Mouse (Mus musculus): ENCODE measurements around the gene Slc38a4. TPM values are rescaled to one million over a fixed set of nuclear protein-coding genes. Genes with fewer than 3 reads are reported as not detected.

Gene Slc38a4
- polyA plus RNA-seq (2016; fragmentation: Nextera tagmentation; extraction: Ambion mirVana): 28.6 and 37.9 TPM in 2 replicates

- Histone ChIP-seq H3K36me3 (no peaks in the 10 kb centered on the region), H3K27ac (peak within 1 kb of the TSS; percentile 25), H3K4me1 (replicated peaks) (no peaks in the 10 kb centered on the region; the same call in none of the 2 replicates), H3K9me3 (peaks cover 23% of the 10 kb centered on the region), H3K27me3 (ENCODE audit: insufficient read depth, poor library complexity, severe bottlenecking) (no peaks in the 10 kb centered on the region), H3K4me3 (peak within 1 kb of the TSS; percentile 53)
- DNase-seq (ENCODE audit: low spot score): peak; percentile 51
- 61% methylated on average over 9 of the region's 9 CpGs for WGBS
These were observed at the start of gene Slc38a4 for GRCm38 (mm10) chr15:97055794-97056193. Gene Slc38a4, minus strand, starts transcription at chr15:97055956.

- no peak overlapping the region for H3K4me3 ChIP-seq
- H3K27ac ChIP-seq: no peak overlapping the region
- no peaks in the 10 kb centered on the region for H3K9me3 ChIP-seq
- H3K27me3 ChIP-seq (ENCODE audit: insufficient read depth, poor library complexity, severe bottlenecking): no peaks in the 10 kb centered on the region
- no peak for DNase-seq (ENCODE audit: low spot score)
- WGBS: 80% methylated on average over 3 of the region's 3 CpGs
- H3K36me3 ChIP-seq: no peaks in the 10 kb centered on the region
- H3K4me1 ChIP-seq (replicated peaks): peaks cover 12% of the 10 kb centered on the region; the same call in 1 of the 2 replicates
These were observed 49.2 kb upstream of the Slc38a4 start for GRCm38 (mm10) chr15:97104889-97105391.

GRCm38 (mm10) chr15:97104048-97104447 is 48.3 kb upstream of the Slc38a4 start:
- Histone ChIP-seq H3K4me1 (replicated peaks) (peaks cover 12% of the 10 kb centered on the region; the same call in 1 of the 2 replicates), H3K9me3 (no peaks in the 10 kb centered on the region), H3K4me3 (no peak overlapping the region), H3K36me3 (no peaks in the 10 kb centered on the region), H3K27ac (no peak overlapping the region), H3K27me3 (ENCODE audit: insufficient read depth, poor library complexity, severe bottlenecking) (no peaks in the 10 kb centered on the region)
- DNase-seq (ENCODE audit: low spot score): no peak
- 94% methylated on average over 3 of the region's 3 CpGs for WGBS

- DNase-seq (ENCODE audit: low spot score): no peak
- no peak overlapping the region for H3K4me3 ChIP-seq
- WGBS: 80% methylated on average over 10 of the region's 10 CpGs
- H3K36me3 ChIP-seq: no peaks in the 10 kb centered on the region
- H3K9me3 ChIP-seq: no peaks in the 10 kb centered on the region
- H3K27me3 ChIP-seq (ENCODE audit: insufficient read depth, poor library complexity, severe bottlenecking): no peaks in the 10 kb centered on the region
- H3K4me1 ChIP-seq (replicated peaks): peaks cover 8% of the 10 kb centered on the region; the same call in 1 of the 2 replicates
- H3K27ac ChIP-seq: no peak overlapping the region
These were observed 47.1 kb upstream of the Slc38a4 start for GRCm38 (mm10) chr15:97102811-97103210.

- H3K9me3 ChIP-seq: no peaks in the 10 kb centered on the region
- H3K27ac ChIP-seq: no peak overlapping the region
- 95% methylated on average over 5 of the region's 5 CpGs for WGBS
- H3K36me3 ChIP-seq: no peaks in the 10 kb centered on the region
- no peak for DNase-seq (ENCODE audit: low spot score)
- no peak overlapping the region for H3K4me3 ChIP-seq
- no peaks in the 10 kb centered on the region for H3K27me3 ChIP-seq (ENCODE audit: insufficient read depth, poor library complexity, severe bottlenecking)
- H3K4me1 ChIP-seq (replicated peaks): peaks cover 6% of the 10 kb centered on the region; the same call in 1 of the 2 replicates
These were observed 46.4 kb upstream of the Slc38a4 start for GRCm38 (mm10) chr15:97102181-97102580.

GRCm38 (mm10) chr15:97099101-97099500 is 43.3 kb upstream of the Slc38a4 start:
- Histone ChIP-seq H3K27me3 (ENCODE audit: insufficient read depth, poor library complexity, severe bottlenecking) (no peaks in the 10 kb centered on the region), H3K4me1 (replicated peaks) (peaks cover 6% of the 10 kb centered on the region; the same call in 1 of the 2 replicates), H3K36me3 (no peaks in the 10 kb centered on the region), H3K9me3 (no peaks in the 10 kb centered on the region), H3K27ac (no peak overlapping the region), H3K4me3 (no peak overlapping the region)
- 96% methylated on average over 10 of the region's 10 CpGs for WGBS
- DNase-seq (ENCODE audit: low spot score): no peak

- Histone ChIP-seq H3K9me3 (no peaks in the 10 kb centered on the region), H3K27ac (no peak overlapping the region), H3K27me3 (ENCODE audit: insufficient read depth, poor library complexity, severe bottlenecking) (no peaks in the 10 kb centered on the region), H3K4me1 (replicated peaks) (peaks cover 6% of the 10 kb centered on the region; the same call in 1 of the 2 replicates), H3K4me3 (no peak overlapping the region), H3K36me3 (no peaks in the 10 kb centered on the region)
- 87% methylated on average over 4 of the region's 4 CpGs for WGBS
- DNase-seq (ENCODE audit: low spot score): no peak
These were observed 41.8 kb upstream of the Slc38a4 start for GRCm38 (mm10) chr15:97097548-97097947.

- H3K9me3 ChIP-seq: no peaks in the 10 kb centered on the region
- peaks cover 21% of the 10 kb centered on the region for H3K4me1 ChIP-seq (replicated peaks)
- 5% methylated on average over 6 of the region's 6 CpGs for WGBS
- H3K4me3 ChIP-seq: peak overlapping the region; percentile 11; the same call in 1 of the 2 replicates
- DNase-seq (ENCODE audit: low spot score): peak; percentile 74
- no peaks in the 10 kb centered on the region for H3K27me3 ChIP-seq (ENCODE audit: insufficient read depth, poor library complexity, severe bottlenecking)
- H3K36me3 ChIP-seq: no peaks in the 10 kb centered on the region
- H3K27ac ChIP-seq: peak overlapping the region; percentile 63
These were observed 33.8 kb upstream of the Slc38a4 start for GRCm38 (mm10) chr15:97089526-97089925.

- peak; percentile 49 for DNase-seq (ENCODE audit: low spot score)
- Histone ChIP-seq H3K4me1 (replicated peaks) (peaks cover 21% of the 10 kb centered on the region), H3K27ac (peak overlapping the region; percentile 35; the same call in 1 of the 2 replicates), H3K4me3 (no peak overlapping the region), H3K9me3 (no peaks in the 10 kb centered on the region), H3K36me3 (no peaks in the 10 kb centered on the region), H3K27me3 (ENCODE audit: insufficient read depth, poor library complexity, severe bottlenecking) (no peaks in the 10 kb centered on the region)
- 57% methylated on average over 5 of the region's 5 CpGs for WGBS
These were observed 30.1 kb upstream of the Slc38a4 start for GRCm38 (mm10) chr15:97085833-97086232.

- H3K27ac ChIP-seq: no peak overlapping the region
- no peaks in the 10 kb centered on the region for H3K27me3 ChIP-seq (ENCODE audit: insufficient read depth, poor library complexity, severe bottlenecking)
- WGBS: 80% methylated on average over 6 of the region's 6 CpGs
These were observed 21.9 kb upstream of the Slc38a4 start for GRCm38 (mm10) chr15:97077665-97078064.

GRCm38 (mm10) chr15:97076092-97076491 is 20.3 kb upstream of the Slc38a4 start:
- H3K27ac ChIP-seq: no peak overlapping the region

More at GRCm38 (mm10) chr15:97077665-97078064, 21.9 kb upstream of the Slc38a4 start:
- Histone ChIP-seq H3K4me3 (no peak overlapping the region), H3K36me3 (no peaks in the 10 kb centered on the region), H3K4me1 (replicated peaks) (peaks cover 23% of the 10 kb centered on the region), H3K9me3 (no peaks in the 10 kb centered on the region)
- no peak for DNase-seq (ENCODE audit: low spot score)

GRCm38 (mm10) chr15:97075240-97075639 is 19.5 kb upstream of the Slc38a4 start:
- peaks cover 25% of the 10 kb centered on the region for H3K4me1 ChIP-seq (replicated peaks)
- H3K36me3 ChIP-seq: no peaks in the 10 kb centered on the region
- no peak for DNase-seq (ENCODE audit: low spot score)
- H3K4me3 ChIP-seq: no peak overlapping the region
- 76% methylated on average over 4 of the region's 4 CpGs for WGBS
- H3K9me3 ChIP-seq: no peaks in the 10 kb centered on the region
- no peak overlapping the region for H3K27ac ChIP-seq
- H3K27me3 ChIP-seq (ENCODE audit: insufficient read depth, poor library complexity, severe bottlenecking): no peaks in the 10 kb centered on the region

More at GRCm38 (mm10) chr15:97076092-97076491, 20.3 kb upstream of the Slc38a4 start:
- Histone ChIP-seq H3K9me3 (no peaks in the 10 kb centered on the region), H3K36me3 (no peaks in the 10 kb centered on the region), H3K4me1 (replicated peaks) (peaks cover 25% of the 10 kb centered on the region), H3K4me3 (no peak overlapping the region), H3K27me3 (ENCODE audit: insufficient read depth, poor library complexity, severe bottlenecking) (no peaks in the 10 kb centered on the region)
- WGBS: 81% methylated on average over 3 of the region's 3 CpGs
- no peak for DNase-seq (ENCODE audit: low spot score)

- Histone ChIP-seq H3K9me3 (no peaks in the 10 kb centered on the region), H3K27ac (peak overlapping the region; percentile 80), H3K27me3 (ENCODE audit: insufficient read depth, poor library complexity, severe bottlenecking) (no peaks in the 10 kb centered on the region), H3K4me1 (replicated peaks) (peaks cover 25% of the 10 kb centered on the region), H3K4me3 (no peak overlapping the region), H3K36me3 (no peaks in the 10 kb centered on the region)
- DNase-seq (ENCODE audit: low spot score): no peak
- 59% methylated on average over 13 of the region's 13 CpGs for WGBS
These were observed 17.4 kb upstream of the Slc38a4 start for GRCm38 (mm10) chr15:97072859-97073826.
